Mouse (Mus musculus): Measurements from ENCODE around the gene Mthfd1. TPM values are rescaled to one million over a fixed set of nuclear protein-coding genes. Genes with fewer than 3 reads are reported as not detected.

Mthfd1 gene
- total and polyA plus RNA-seq, 2 experiments from 2014 or later, result 31.3 to 33.1 TPM

DNA sequence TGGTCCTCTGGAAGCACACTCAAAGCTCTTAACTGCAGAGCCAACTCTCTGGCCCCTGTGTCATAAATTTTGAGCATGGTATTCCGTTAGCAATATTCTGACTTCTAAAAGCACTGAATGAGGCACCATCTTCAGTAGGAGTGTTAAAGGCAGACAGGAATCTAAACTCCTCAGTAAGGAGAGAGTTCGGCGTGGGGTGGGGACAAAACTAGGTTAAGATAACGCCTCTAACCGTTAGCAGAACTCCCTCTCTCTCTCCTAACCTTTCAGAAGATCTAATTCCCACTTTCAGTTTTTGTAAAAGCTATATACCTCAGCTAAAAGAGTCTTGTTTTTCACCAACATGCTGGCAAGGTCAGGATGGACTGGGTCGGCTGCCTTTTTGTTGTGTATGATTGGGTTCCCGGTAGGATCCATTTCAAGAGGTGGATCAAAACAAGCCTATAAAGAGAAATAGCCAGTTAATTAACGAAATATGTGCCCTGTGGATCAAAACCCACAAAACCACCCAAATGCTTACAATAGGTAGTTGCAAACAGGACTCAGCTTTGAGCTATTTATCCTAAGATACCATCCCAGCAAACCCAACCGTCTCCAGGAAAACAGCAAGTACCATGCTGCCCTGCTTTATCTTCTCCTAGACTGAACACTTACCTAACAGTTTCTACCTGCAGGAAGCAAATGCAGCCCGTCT, 15.8 kb upstream of the Mthfd1 start:
- Histone ChIP-seq H3K4me2 (ENCODE audit: low read depth, low read length) (no peak overlapping the region), H3K27me3 (ENCODE audit: insufficient read depth, low read length) (no peaks in the 10 kb centered on the region), H3K9me3 (ENCODE audit: low read length) (no peaks in the 10 kb centered on the region), H3K9ac (replicated peaks; ENCODE audit: low read length) (no peak overlapping the region), H3K4me1 (ENCODE audit: insufficient read depth, low read length) (no peaks in the 10 kb centered on the region), H3K36me3 (ENCODE audit: insufficient read depth, low read length) (no peaks in the 10 kb centered on the region), H3K27ac (no peak overlapping the region), H3K4me3 (ENCODE audit: low read length) (no peak overlapping the region)
- 78% methylated on average over 10 of the region's 10 CpGs for WGBS
- ATAC-seq, result no peak
- DNase-seq (ENCODE audit: low spot score), result no peak
- TF ChIP-seq CTCF (IDR thresholded peaks at IDR 0.05; ENCODE audit: low read depth), result no peak

DNA sequence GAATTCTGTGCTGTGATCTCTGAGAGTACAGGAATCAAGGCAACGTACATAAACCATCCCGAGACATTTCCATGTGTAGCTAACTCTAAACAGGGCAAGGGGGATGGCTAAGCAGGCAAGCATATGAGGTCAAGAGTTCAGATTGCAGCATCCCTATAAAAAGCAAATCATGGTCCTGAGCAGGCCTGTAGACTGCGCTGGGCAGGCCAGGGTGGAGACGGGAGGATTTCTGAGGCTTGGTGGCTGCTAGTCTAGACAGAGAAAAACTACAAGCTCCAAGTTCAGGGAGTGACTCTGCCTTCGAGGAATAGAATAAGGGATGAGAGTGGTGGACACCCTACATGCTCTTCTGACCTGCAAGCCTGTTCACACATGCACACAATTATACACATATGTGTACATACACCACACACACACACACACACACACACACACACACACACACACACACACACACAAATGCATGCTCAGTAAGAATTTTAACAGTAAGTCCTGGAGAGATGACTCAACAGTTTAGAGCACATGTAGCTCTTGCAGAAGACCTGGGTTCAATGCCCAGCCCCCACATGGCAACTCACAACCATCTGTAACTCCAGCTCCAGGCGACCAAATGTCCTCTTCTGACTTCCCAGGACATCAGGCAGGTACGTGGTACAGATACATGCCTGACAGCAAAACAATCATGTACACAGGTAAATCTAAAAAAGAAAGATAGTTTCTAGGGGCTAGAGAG, 15.1 kb upstream of the Mthfd1 start:
- TF ChIP-seq CTCF (IDR thresholded peaks at IDR 0.05; ENCODE audit: low read depth), result no peak
- DNase-seq (ENCODE audit: low spot score) (no peak), ATAC-seq (no peak)
- H3K4me2 ChIP-seq (ENCODE audit: low read depth, low read length), result no peak overlapping the region
- WGBS, result 80% methylated on average over 7 of the region's 7 CpGs
- no peaks in the 10 kb centered on the region for H3K27me3 ChIP-seq (ENCODE audit: insufficient read depth, low read length)
- H3K36me3 ChIP-seq (ENCODE audit: insufficient read depth, low read length), result no peaks in the 10 kb centered on the region
- H3K4me3 ChIP-seq (ENCODE audit: low read length), result no peak overlapping the region
- no peak overlapping the region for H3K27ac ChIP-seq
- no peaks in the 10 kb centered on the region for H3K4me1 ChIP-seq (ENCODE audit: insufficient read depth, low read length)
- no peaks in the 10 kb centered on the region for H3K9me3 ChIP-seq (ENCODE audit: low read length)
- H3K9ac ChIP-seq (replicated peaks; ENCODE audit: low read length), result no peak overlapping the region

GRCm38 (mm10) chr12:76240670-76241069, 14.4 kb upstream of the Mthfd1 start:
- no peaks in the 10 kb centered on the region for H3K27me3 ChIP-seq (ENCODE audit: insufficient read depth, low read length)
- no peak for TF ChIP-seq CTCF (IDR thresholded peaks at IDR 0.05; ENCODE audit: low read depth)
- no peak overlapping the region for H3K27ac ChIP-seq
- H3K4me3 ChIP-seq (ENCODE audit: low read length), result no peak overlapping the region
- ATAC-seq (no peak), DNase-seq (ENCODE audit: low spot score) (no peak)
- H3K4me1 ChIP-seq (ENCODE audit: insufficient read depth, low read length), result no peaks in the 10 kb centered on the region
- no peak overlapping the region for H3K4me2 ChIP-seq (ENCODE audit: low read depth, low read length)
- WGBS, result 94% methylated on average over 3 of the region's 3 CpGs
- H3K36me3 ChIP-seq (ENCODE audit: insufficient read depth, low read length), result no peaks in the 10 kb centered on the region
- no peak overlapping the region for H3K9ac ChIP-seq (replicated peaks; ENCODE audit: low read length)
- H3K9me3 ChIP-seq (ENCODE audit: low read length), result no peaks in the 10 kb centered on the region

DNA sequence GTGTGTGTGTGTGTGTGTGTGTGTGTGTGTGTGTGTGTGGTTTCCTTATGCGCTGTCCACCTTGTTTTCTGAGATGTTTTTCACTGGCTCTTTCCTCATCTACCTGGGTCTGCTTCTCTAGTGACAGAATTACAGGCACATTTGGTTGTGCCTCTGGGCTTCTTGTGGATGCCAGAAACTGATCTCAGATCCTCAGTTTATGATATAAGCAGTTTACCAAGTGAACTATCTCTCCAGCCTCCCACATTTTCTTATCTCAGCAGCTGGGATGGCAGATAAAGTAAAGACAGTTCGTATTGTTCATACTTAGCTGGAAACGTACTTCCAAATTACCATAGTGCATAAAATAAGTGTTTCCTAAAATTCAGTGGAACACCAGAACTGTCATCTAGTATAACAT, 14.0 kb upstream of the Mthfd1 start:
- H3K4me2 ChIP-seq (ENCODE audit: low read depth, low read length), result no peak overlapping the region
- H3K4me3 ChIP-seq (ENCODE audit: low read length), result no peak overlapping the region
- no peaks in the 10 kb centered on the region for H3K36me3 ChIP-seq (ENCODE audit: insufficient read depth, low read length)
- no peak for DNase-seq (ENCODE audit: low spot score)
- no peak overlapping the region for H3K27ac ChIP-seq
- TF ChIP-seq CTCF (IDR thresholded peaks at IDR 0.05; ENCODE audit: low read depth), result no peak
- no peaks in the 10 kb centered on the region for H3K4me1 ChIP-seq (ENCODE audit: insufficient read depth, low read length)
- no peak overlapping the region for H3K9ac ChIP-seq (replicated peaks; ENCODE audit: low read length)
- H3K9me3 ChIP-seq (ENCODE audit: low read length), result no peaks in the 10 kb centered on the region
- H3K27me3 ChIP-seq (ENCODE audit: insufficient read depth, low read length), result no peaks in the 10 kb centered on the region
- no peak for ATAC-seq
- WGBS, result 88% methylated on average over 3 of the region's 3 CpGs

DNA sequence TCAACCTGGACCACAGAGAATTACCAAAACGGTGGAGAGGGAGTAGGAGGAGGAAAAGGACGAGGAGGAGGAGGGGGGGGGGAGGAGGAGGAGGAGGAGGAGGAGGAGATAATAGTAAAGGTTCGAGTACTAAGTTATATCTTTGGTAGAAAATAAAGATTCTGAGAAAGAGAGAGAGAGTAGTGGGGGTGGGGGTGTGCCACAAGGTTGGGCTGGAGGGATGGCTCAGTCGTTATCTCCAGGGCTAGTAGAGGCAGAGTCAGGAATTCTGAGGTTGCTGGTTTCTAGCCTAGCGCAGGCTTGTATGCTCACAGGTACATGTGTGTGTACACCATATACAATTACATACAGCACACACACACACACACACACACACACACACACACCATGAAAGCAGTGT, 13.3 kb upstream of the Mthfd1 start:
- Histone ChIP-seq H3K4me2 (ENCODE audit: low read depth, low read length) (no peak overlapping the region), H3K36me3 (ENCODE audit: insufficient read depth, low read length) (no peaks in the 10 kb centered on the region), H3K9me3 (ENCODE audit: low read length) (no peaks in the 10 kb centered on the region), H3K9ac (replicated peaks; ENCODE audit: low read length) (no peak overlapping the region), H3K27me3 (ENCODE audit: insufficient read depth, low read length) (no peaks in the 10 kb centered on the region), H3K4me1 (ENCODE audit: insufficient read depth, low read length) (no peaks in the 10 kb centered on the region), H3K4me3 (ENCODE audit: low read length) (no peak overlapping the region), H3K27ac (no peak overlapping the region)
- 55% methylated on average over 5 of the region's 5 CpGs for WGBS
- ATAC-seq (no peak), DNase-seq (ENCODE audit: low spot score) (no peak)
- no peak for TF ChIP-seq CTCF (IDR thresholded peaks at IDR 0.05; ENCODE audit: low read depth)

DNA sequence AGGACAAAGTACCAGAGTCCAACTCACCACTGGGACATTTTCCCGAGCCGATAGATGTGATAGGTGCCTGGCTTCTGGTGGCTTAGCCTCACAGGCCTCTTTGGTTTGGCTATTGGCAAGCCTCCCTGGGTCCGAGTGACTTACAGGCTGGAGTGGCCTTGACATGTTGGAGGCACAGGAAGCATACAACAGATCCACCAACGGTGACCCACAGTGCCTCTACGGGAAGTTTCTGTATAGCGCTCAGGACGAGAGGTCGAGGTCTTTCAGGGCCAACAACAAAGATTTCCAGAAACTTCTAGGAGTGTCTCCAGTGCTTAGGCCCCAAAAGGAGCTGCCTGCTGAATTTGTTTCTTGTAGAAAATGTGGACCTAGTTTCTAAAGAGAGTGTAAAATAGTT, 10.1 kb upstream of the Mthfd1 start:
- H3K4me3 ChIP-seq (ENCODE audit: low read length), result no peak overlapping the region
- no peaks in the 10 kb centered on the region for H3K27me3 ChIP-seq (ENCODE audit: insufficient read depth, low read length)
- no peaks in the 10 kb centered on the region for H3K4me1 ChIP-seq (ENCODE audit: insufficient read depth, low read length)
- no peaks in the 10 kb centered on the region for H3K9me3 ChIP-seq (ENCODE audit: low read length)
- ATAC-seq, result no peak
- no peak for TF ChIP-seq CTCF (IDR thresholded peaks at IDR 0.05; ENCODE audit: low read depth)
- no peaks in the 10 kb centered on the region for H3K36me3 ChIP-seq (ENCODE audit: insufficient read depth, low read length)
- no peak overlapping the region for H3K27ac ChIP-seq
- 91% methylated on average over 8 of the region's 8 CpGs for WGBS
- H3K9ac ChIP-seq (replicated peaks; ENCODE audit: low read length), result no peak overlapping the region
- DNase-seq (ENCODE audit: low spot score), result no peak
- no peak overlapping the region for H3K4me2 ChIP-seq (ENCODE audit: low read depth, low read length)

GRCm38 (mm10) chr12:76246646-76247045, 8.5 kb upstream of the Mthfd1 start, which contains the start of gene Tex21:
Gene Tex21 (minus strand): TSS chr12:76246746.
- Histone ChIP-seq H3K9ac (replicated peaks; ENCODE audit: low read length) (no peak within 1 kb of the TSS), H3K4me3 (ENCODE audit: low read length) (no peak within 1 kb of the TSS), H3K9me3 (ENCODE audit: low read length) (no peaks in the 10 kb centered on the region), H3K36me3 (ENCODE audit: insufficient read depth, low read length) (no peaks in the 10 kb centered on the region), H3K27ac (no peak within 1 kb of the TSS), H3K27me3 (ENCODE audit: insufficient read depth, low read length) (no peaks in the 10 kb centered on the region), H3K4me1 (ENCODE audit: insufficient read depth, low read length) (no peaks in the 10 kb centered on the region), H3K4me2 (ENCODE audit: low read depth, low read length) (no peak within 1 kb of the TSS)
- ATAC-seq (no peak), DNase-seq (ENCODE audit: low spot score) (peak; percentile 20)
- 65% methylated on average over 6 of the region's 6 CpGs for WGBS
- TF ChIP-seq CTCF (IDR thresholded peaks at IDR 0.05; ENCODE audit: low read depth), result no peak
